Mouse (Mus musculus): ENCODE measurements around the gene Kctd3. TPM values are rescaled to one million over a fixed set of nuclear protein-coding genes. Genes with fewer than 3 reads are reported as not detected.

Gene Kctd3
- polyA plus RNA-seq, 1 experiment = not detected

DNA sequence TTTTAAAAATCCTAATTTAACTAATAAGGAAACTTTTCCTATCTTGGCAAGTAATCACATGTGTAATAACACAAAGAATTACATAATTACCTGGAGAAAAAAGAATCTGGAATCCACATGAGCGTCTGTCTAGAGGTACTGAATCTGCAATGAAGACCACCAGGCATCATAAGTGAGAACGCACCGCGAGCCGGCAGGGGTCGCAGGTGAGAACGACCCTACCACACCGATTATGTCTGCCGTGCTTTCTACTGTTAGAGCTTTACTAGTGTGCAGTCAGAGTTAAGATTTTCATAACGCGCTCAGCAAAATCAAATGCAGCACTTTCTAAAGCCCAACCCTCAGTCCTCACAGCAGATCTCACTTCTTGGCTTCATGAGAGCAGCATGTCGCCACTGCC is 5.8 kb downstream of the Kctd3 start:
- WGBS = 92% methylated on average over 12 of the region's 12 CpGs
- H3K27ac ChIP-seq (ENCODE audit: insufficient read depth, low read depth, low read length) = no peak overlapping the region
- no peak for TF ChIP-seq CTCF (IDR thresholded peaks at IDR 0.05; ENCODE audit: insufficient read depth, low read depth, low read length)
- no peak overlapping the region for H3K4me3 ChIP-seq (ENCODE audit: insufficient read depth, low read depth, low read length)
- peaks cover 5% of the 10 kb centered on the region for H3K4me1 ChIP-seq (ENCODE audit: control insufficient read depth, insufficient read depth, low read length)

DNA sequence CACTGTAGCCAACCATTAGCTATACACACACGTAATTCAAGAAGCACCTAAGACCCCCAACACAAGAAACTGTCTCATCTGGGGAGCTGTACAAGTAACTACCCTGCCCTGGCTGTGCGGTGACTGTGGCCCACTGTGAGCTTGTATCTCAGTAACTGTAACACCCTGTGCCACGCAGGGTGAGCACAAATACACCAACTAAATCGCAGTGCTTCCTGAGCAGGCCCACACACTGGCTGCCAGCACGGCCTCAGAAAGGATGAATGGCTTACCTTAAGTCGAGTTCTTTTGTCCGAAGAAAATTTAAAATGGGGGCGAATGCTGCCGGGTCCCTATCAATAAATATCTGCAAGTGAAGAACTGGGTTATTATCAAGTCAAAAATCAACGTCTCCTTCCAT is 7.7 kb downstream of the Kctd3 start:
- WGBS = 85% methylated on average over 10 of the region's 10 CpGs
- H3K4me1 ChIP-seq (ENCODE audit: control insufficient read depth, insufficient read depth, low read length) = peaks cover 4% of the 10 kb centered on the region; the same call in 1 of the 2 replicates
- H3K27ac ChIP-seq (ENCODE audit: insufficient read depth, low read depth, low read length) = no peak overlapping the region
- no peak for TF ChIP-seq POLR2A (IDR thresholded peaks at IDR 0.05; ENCODE audit: insufficient read depth, low read depth, low read length)
- no peak for TF ChIP-seq CTCF (IDR thresholded peaks at IDR 0.05; ENCODE audit: insufficient read depth, low read depth, low read length)
- H3K4me3 ChIP-seq (ENCODE audit: insufficient read depth, low read depth, low read length) = no peak overlapping the region

DNA sequence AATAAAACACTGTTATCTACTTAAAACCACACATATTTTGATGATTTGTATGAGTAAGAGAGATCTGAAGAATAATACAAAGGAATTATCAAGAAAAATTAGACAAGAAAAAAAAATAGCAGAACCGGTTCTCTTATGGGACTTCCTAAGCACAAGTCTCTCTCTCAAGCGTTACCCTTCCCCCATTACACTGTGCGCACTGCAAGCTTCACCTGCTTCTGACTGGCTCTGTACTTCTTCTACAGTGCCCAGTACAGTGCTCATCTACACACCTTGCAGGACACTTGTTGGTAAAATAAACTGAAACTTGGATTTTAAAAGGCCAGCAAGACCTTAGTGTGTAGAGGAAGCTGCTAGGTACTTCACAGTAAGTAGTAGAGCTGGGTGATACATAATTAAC is 9.7 kb downstream of the Kctd3 start:
- Histone ChIP-seq H3K27ac (ENCODE audit: insufficient read depth, low read depth, low read length) (no peak overlapping the region), H3K4me1 (ENCODE audit: control insufficient read depth, insufficient read depth, low read length) (no peaks in the 10 kb centered on the region; the same call in 1 of the 2 replicates), H3K4me3 (ENCODE audit: insufficient read depth, low read depth, low read length) (no peak overlapping the region)
- TF ChIP-seq CTCF (IDR thresholded peaks at IDR 0.05; ENCODE audit: insufficient read depth, low read depth, low read length) (no peak), POLR2A (IDR thresholded peaks at IDR 0.05; ENCODE audit: insufficient read depth, low read depth, low read length) (no peak)
- 96% methylated on average over 3 of the region's 3 CpGs for WGBS

DNA sequence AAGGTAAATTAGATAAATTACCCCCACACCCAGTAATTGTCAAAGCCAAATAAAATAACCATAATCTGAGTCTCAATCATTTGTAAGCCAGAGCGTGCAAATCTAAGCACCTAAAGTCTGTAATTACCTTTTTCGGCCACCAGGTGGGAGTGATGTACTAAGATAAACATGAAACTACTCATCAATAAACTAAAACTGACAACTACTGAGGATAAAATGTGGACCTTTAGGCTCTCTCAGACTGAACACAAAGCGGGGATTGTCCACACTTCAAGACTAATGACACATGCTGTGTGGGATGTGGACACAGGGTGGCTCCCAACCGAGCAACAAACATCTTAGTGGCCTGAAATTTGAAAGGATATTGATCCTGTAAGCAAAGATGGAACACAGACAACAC is 14.4 kb downstream of the Kctd3 start:
- no peak overlapping the region for H3K4me3 ChIP-seq (ENCODE audit: insufficient read depth, low read depth, low read length)
- WGBS = 37% methylated on average over 4 of the region's 4 CpGs
- no peak for TF ChIP-seq CTCF (IDR thresholded peaks at IDR 0.05; ENCODE audit: insufficient read depth, low read depth, low read length)
- TF ChIP-seq POLR2A (IDR thresholded peaks at IDR 0.05; ENCODE audit: insufficient read depth, low read depth, low read length) = no peak
- H3K4me1 ChIP-seq (ENCODE audit: control insufficient read depth, insufficient read depth, low read length) = no peaks in the 10 kb centered on the region
- no peak overlapping the region for H3K27ac ChIP-seq (ENCODE audit: insufficient read depth, low read depth, low read length)

- no peak overlapping the region for H3K4me3 ChIP-seq (ENCODE audit: insufficient read depth, low read depth, low read length)
- peaks cover 18% of the 10 kb centered on the region for H3K4me1 ChIP-seq (ENCODE audit: control insufficient read depth, insufficient read depth, low read length)
- TF ChIP-seq CTCF (IDR thresholded peaks at IDR 0.05; ENCODE audit: insufficient read depth, low read depth, low read length) (0 out of 2 replicates have a peak, but pooled peaks have one; percentile 35), POLR2A (IDR thresholded peaks at IDR 0.05; ENCODE audit: insufficient read depth, low read depth, low read length) (no peak)
- 30% methylated on average over 3 of the region's 3 CpGs for WGBS
- no peak overlapping the region for H3K27ac ChIP-seq (ENCODE audit: insufficient read depth, low read depth, low read length)
Measured at GRCm38 (mm10) chr1:188980050-188980449, 27.6 kb downstream of the Kctd3 start.

DNA sequence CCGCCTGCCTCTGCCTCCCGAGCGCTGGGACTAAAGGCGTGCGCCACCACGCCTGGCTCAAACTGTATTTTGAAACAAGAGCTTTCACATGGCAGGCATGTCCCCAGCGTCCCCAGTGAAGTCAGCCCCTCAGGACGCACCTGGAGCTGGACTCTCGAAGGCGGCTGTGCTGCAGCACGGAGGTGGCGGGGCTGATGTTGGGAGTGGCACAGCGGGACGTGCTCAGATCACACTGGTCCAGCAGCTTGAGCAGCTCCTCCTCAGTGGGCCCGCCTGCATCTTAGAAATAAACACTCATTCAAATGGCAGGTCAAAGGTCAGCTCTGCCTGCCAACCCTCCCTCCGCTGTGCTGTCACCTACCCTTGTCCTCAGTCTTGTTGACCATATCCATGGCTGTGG is 33.7 kb downstream of the Kctd3 start:
- Histone ChIP-seq H3K27ac (ENCODE audit: insufficient read depth, low read depth, low read length) (no peak overlapping the region), H3K4me1 (ENCODE audit: control insufficient read depth, insufficient read depth, low read length) (no peaks in the 10 kb centered on the region), H3K4me3 (ENCODE audit: insufficient read depth, low read depth, low read length) (no peak overlapping the region)
- TF ChIP-seq POLR2A (IDR thresholded peaks at IDR 0.05; ENCODE audit: insufficient read depth, low read depth, low read length) (no peak), CTCF (IDR thresholded peaks at IDR 0.05; ENCODE audit: insufficient read depth, low read depth, low read length) (no peak)
- WGBS = 95% methylated on average over 16 of the region's 16 CpGs

GRCm38 (mm10) chr1:188973078-188973477 is 34.6 kb downstream of the Kctd3 start:
- WGBS = 91% methylated on average over 6 of the region's 6 CpGs
- H3K27ac ChIP-seq (ENCODE audit: insufficient read depth, low read depth, low read length) = no peak overlapping the region
- H3K4me3 ChIP-seq (ENCODE audit: insufficient read depth, low read depth, low read length) = no peak overlapping the region
- no peaks in the 10 kb centered on the region for H3K4me1 ChIP-seq (ENCODE audit: control insufficient read depth, insufficient read depth, low read length)
- TF ChIP-seq POLR2A (IDR thresholded peaks at IDR 0.05; ENCODE audit: insufficient read depth, low read depth, low read length) (no peak), CTCF (IDR thresholded peaks at IDR 0.05; ENCODE audit: insufficient read depth, low read depth, low read length) (no peak)

DNA sequence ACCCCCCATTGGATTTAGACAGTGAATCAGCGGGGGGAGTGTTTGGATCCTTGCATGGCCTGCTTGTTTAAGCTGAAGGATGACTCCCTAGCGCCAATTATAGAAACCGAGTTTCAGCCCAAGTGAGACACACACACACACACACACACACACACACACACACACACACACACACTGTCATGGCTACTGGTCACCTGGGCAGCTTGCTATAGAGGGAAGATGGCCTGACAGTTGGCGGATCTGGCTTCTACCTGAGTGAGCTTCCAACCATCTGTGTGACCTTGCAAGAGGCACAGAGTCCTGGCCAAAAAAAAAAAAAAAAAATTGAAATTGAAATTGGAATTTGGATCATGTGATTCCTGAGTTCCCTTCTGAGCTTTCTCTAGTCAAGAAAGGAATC is 55.1 kb downstream of the Kctd3 start:
- H3K27ac ChIP-seq (ENCODE audit: insufficient read depth, low read depth, low read length) = no peak overlapping the region
- 100% methylated on average over 4 of the region's 4 CpGs for WGBS
- H3K4me1 ChIP-seq (ENCODE audit: control insufficient read depth, insufficient read depth, low read length) = peaks cover 3% of the 10 kb centered on the region
- TF ChIP-seq POLR2A (IDR thresholded peaks at IDR 0.05; ENCODE audit: insufficient read depth, low read depth, low read length) (no peak), CTCF (IDR thresholded peaks at IDR 0.05; ENCODE audit: insufficient read depth, low read depth, low read length) (no peak)
- no peak overlapping the region for H3K4me3 ChIP-seq (ENCODE audit: insufficient read depth, low read depth, low read length)

- Histone ChIP-seq H3K4me3 (ENCODE audit: insufficient read depth, low read depth, low read length) (no peak overlapping the region), H3K27ac (ENCODE audit: insufficient read depth, low read depth, low read length) (no peak overlapping the region), H3K4me1 (ENCODE audit: control insufficient read depth, insufficient read depth, low read length) (peaks cover 3% of the 10 kb centered on the region)
- TF ChIP-seq POLR2A (IDR thresholded peaks at IDR 0.05; ENCODE audit: insufficient read depth, low read depth, low read length) (no peak), CTCF (IDR thresholded peaks at IDR 0.05; ENCODE audit: insufficient read depth, low read depth, low read length) (no peak)
- 81% methylated on average over 6 of the region's 6 CpGs for WGBS
Measured at GRCm38 (mm10) chr1:188951091-188951490, 56.5 kb downstream of the Kctd3 start.

- no peak overlapping the region for H3K27ac ChIP-seq (ENCODE audit: insufficient read depth, low read depth, low read length)
- H3K4me1 ChIP-seq (ENCODE audit: control insufficient read depth, insufficient read depth, low read length) = peaks cover 5% of the 10 kb centered on the region
- no peak overlapping the region for H3K4me3 ChIP-seq (ENCODE audit: insufficient read depth, low read depth, low read length)
- WGBS = 24% methylated on average over 9 of the region's 9 CpGs
- no peak for TF ChIP-seq CTCF (IDR thresholded peaks at IDR 0.05; ENCODE audit: insufficient read depth, low read depth, low read length)
- TF ChIP-seq POLR2A (IDR thresholded peaks at IDR 0.05; ENCODE audit: insufficient read depth, low read depth, low read length) = no peak
Measured at GRCm38 (mm10) chr1:188948276-188948675, 59.4 kb downstream of the Kctd3 start.

Data from olfactory bulb, adult 2 months (tissue).